Mouse (Mus musculus) spleen, postnatal 4 days (tissue): ENCODE measurements at regions not wholly inside any gene's neighbourhood (a gene's known extent, or its start where the extent isn't known, plus 50 kb on each side); places are given as distances from the start of the nearest gene placed in this dataset.

Experiments used
- DNase-seq, 2 experiments: peaks; one replicate each; pipeline ENCODE4 v3.0.0; 2022; ENCODE audit warnings: low spot score in 2 of 2

DNA sequence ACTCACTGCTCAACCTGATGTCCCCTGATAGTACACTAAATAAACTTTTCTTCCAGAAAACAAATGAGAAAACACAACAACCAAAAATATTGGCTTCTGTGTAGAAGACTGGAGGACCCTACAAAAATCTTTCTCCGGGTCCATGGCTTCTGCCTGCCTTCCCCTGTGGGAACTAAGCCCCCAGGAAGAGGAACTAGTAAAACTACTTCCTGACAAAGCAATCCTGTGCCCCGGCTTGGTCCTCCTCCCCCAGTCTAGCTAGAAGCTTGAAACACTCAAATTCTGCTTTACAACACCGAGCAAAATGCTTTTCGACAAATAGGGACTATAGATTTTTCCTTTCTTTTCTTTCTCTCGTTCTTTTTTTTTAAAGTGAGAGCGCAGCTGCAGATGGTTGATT, 51.3 kb upstream of the Mki67 start:
- DNase-seq = no peak

DNA sequence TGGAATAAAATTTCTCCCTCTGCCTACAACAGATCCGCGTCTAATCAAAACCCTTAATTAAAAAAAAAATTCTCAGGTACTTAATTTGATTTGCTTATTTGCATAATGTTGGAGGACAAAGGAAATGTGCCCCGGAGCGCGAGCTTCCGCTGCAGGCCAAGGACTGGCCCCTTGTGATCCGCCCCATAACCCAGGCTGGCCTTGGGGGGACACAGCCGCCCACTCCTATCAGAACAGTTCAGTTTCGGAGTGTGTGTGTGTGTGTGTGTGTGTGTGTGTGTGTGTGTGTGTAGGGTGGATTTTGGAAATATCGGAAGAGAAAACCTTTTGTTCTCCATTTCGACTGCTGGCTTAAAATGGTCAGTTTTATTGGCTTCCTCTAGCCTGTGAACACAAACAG, 51.9 kb upstream of the Mki67 start:
- no peak for DNase-seq

- peak; percentile 75 to 89 for DNase-seq
Measured at GRCm38 (mm10) chr7:135768592-135768991, 52.4 kb upstream of the Mki67 start.

GRCm38 (mm10) chr7:135769082-135769673, 53.0 kb upstream of the Mki67 start:
- no peak for DNase-seq

GRCm38 (mm10) chr7:135770051-135770450, 53.9 kb upstream of the Mki67 start:
- DNase-seq = no peak

DNA sequence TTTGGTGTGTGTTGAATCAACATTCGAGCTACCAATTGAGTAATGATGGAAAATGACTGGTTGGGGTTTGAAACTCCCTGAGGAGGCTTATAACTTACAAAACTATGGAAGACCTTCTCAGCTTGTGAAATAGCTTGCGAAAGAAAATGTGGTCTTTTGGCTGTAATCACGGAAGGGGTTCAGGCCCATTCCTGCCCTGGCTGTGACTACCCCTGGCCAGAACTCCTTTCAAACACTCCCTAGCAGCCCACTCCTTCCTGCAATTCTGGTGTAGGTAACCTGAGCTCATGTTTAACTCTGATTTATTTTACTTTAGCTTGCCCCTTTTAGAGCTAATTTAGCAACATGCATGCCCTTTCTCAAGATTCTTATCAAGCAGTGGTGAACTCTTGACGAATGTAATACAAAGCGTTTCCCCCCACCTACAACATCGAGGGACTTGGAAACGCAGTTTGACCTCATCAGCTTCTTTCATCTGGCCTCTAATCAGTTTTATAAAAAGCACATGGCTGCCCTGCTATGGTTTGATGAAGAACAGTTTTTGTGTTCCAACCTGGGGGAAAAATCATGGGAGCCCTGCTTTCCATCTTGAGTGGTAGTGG, 59.8 kb upstream of the Mki67 start:
- DNase-seq = no peak

- DNase-seq = no peak
Measured at GRCm38 (mm10) chr7:135790167-135790566, 74.0 kb upstream of the Mki67 start.

GRCm38 (mm10) chr7:135790978-135791377, 74.8 kb upstream of the Mki67 start:
- peak; percentile 64 to 87 for DNase-seq

- no peak for DNase-seq
Measured at GRCm38 (mm10) chr7:135791953-135792690, 76.0 kb upstream of the Mki67 start.

DNA sequence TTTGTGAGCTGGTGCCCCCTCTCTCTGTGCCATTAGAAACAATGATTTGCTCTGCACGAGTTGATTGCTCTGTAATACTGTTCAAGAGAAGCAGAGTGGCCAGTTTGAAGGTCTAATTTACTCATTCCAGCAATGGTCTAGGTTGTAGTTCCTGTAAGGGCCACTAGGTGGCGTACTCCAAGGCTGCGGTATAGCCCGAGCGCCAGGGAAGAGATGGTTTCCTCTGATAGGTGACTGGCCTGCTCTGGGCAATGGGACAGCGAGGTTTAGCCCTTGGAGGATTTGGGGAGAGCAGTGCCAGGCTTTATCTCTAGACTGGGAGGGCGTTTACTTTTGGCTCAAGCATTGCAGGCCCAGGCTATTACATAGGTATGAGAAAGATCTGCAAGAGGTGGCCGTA, 76.8 kb upstream of the Mki67 start:
- peak; percentile 69 to 86 for DNase-seq

- DNase-seq = no peak
Measured at GRCm38 (mm10) chr7:135794238-135794637, 78.1 kb upstream of the Mki67 start.

DNA sequence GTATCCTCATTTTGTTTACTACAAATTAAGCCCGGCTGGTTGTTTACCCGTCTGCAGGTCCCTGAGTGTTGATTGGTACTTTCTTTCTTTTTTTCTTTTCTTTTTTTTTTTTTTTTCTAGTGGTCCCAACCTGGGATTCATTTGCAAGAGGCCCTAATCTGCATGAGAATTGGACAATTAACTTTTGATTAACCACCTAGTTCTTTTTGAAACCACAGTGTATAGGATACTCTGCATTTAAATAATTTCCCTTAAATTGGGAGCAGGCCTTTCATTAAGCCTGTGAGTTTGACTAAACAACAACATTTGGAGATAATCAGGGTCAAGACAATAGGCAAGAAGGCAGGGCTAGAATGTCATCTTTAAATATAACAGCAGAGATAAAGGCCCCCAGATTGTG, 78.5 kb upstream of the Mki67 start:
- no peak for DNase-seq

DNA sequence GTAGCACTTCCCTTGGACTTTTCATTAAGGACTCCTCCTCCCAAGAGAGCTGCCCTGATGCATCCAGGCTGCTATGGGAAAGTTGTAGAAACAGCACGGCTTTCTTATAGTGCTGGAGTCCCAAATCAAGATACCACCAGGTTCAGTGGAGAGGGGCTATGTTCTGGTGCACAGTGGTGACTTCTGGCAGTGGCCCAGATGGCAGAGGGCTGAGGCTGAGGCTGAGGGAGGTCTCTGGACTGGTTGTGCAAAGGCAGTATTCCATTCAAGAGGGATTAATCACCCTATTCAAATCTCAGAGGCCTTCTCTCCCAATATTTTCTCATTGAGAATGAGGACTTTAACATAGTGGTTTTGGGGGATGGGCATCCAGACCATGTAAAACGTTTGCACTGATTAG, 82.3 kb upstream of the Mki67 start:
- no peak for DNase-seq

DNA sequence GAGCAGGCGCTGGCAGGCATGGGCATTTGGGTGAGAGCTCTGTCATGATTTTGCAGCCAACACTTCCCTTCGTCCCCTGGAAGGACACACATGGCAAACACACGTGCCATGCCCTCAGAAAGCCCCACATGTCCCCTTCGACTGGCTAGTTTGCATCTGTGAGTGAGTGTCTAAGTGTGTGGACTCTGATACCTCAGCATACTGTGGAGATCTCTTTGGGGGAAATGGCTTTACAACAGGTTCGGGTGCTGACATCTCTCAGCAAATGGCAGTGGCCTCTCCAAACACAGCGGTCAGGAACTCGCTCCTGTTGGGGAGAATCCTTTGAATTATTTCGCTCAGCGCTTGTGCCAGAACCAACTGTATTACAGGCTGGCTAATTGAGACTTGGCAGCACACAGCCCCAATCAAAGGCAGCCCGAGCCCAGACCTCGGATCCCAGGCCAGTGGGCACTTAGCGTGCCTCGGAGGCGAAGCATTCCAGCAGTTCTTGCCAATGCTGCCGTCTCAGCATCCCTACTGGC, 86.5 kb upstream of the Mki67 start:
- DNase-seq = no peak

DNA sequence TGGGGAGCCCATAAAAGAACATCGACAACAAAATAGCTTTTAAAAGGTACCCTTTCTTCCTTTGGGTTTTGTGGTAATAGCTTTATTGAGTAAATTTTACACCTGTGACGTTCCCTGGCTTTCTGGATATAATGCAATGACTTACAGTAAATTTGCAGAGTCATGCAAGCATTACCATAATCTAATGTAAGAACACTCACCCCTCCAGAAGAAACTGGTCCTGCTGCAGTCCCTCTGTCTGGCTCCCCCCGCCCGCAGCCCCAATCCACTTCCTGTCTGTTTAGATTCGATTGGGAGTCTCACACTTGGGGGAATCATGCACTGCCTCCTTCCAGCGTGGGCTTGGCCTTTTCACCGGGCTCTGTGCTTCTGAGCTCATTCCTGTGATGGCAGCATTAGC, 88.6 kb upstream of the Mki67 start:
- no peak for DNase-seq

GRCm38 (mm10) chr7:135806139-135806538, 90.0 kb upstream of the Mki67 start:
- DNase-seq = no peak

DNA sequence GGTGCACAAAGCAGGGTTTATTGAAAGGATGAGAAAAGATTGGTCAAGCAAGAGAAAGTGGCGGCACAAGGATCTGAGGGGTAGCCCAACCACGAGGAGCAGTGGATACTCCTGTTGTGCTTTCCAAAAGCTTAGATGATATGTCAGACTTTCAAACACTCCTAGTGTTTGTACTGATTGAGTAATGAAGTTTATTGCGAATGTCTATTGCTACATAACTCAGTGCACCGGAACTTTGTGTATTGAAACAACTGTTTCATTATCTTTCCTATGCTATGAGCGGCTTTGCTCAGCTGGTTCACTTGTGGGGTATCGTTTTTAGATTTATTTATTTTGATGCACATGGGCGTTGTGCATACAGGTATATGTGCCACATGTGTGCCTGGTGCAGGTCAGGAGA, 90.5 kb upstream of the Mki67 start:
- DNase-seq = no peak

- DNase-seq = no peak
Measured at GRCm38 (mm10) chr7:135809167-135809566, 93.0 kb upstream of the Mki67 start.

DNA sequence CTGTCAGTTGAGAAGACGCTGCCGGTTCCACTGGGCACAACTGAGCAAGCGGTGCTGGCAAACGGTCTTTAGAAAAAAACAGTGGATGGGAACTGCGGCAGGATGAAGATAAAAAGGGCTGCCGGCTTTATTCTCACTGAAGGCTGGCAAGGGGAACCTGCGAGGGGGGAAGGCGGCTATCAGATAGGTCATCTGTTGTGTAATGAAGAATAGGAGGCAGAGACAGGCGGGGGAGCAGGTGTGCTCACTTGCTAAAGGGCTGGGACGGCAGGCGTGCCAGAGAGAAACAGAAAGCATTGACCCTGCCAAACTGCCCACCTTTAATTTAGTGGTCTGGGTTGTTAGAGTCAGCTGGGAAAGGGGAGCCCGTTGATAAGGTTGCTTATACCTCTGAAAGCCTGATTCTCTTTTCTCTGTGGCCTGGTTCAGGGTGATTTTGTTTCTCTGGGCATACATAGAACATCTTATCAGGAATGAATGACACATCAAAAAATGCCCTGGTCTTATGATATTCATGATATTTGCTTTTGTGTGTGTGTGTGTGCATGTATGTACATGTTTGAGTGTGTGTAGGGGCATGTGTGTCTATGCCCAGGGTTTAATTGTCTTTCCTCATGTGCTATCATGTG, 93.7 kb upstream of the Mki67 start:
- DNase-seq = no peak

DNA sequence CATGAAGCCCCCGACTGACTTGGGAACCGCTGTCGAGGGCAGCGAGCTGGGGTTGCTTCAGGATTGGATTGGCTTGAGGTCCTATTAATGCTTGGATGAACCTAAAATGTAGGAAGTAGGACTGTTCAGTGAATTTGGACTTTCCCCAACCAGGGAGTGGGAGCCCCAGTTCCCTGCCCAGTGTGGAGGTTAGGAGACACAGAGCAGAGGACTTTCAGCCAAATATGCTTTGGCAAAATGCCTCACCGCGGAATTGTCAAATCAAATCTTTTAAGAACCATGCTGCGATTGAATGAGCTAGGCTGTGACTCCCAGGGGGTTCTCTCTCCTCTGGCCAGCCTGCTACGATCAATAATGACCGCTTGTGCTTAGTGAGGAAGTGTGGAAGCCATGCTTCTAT, 94.8 kb upstream of the Mki67 start:
- no peak for DNase-seq

- no peak for DNase-seq
Measured at GRCm38 (mm10) chr7:135813616-135814015, 97.5 kb upstream of the Mki67 start.

- peak in 1 of 2 experiments; percentile 47 for DNase-seq
Measured at GRCm38 (mm10) chr7:135816191-135816590, 100.0 kb upstream of the Mki67 start.

- DNase-seq = no peak
Measured at GRCm38 (mm10) chr7:135817868-135818267, 101.7 kb upstream of the Mki67 start.
